Mouse (Mus musculus): ENCODE results near the gene Dpf3. TPM values are rescaled to one million over a fixed set of nuclear protein-coding genes. Genes with fewer than 3 reads are reported as not detected.

The Dpf3 gene
- total RNA-seq, 2 experiments from 2014 or later = 21.3 to 22.9 TPM

DNA sequence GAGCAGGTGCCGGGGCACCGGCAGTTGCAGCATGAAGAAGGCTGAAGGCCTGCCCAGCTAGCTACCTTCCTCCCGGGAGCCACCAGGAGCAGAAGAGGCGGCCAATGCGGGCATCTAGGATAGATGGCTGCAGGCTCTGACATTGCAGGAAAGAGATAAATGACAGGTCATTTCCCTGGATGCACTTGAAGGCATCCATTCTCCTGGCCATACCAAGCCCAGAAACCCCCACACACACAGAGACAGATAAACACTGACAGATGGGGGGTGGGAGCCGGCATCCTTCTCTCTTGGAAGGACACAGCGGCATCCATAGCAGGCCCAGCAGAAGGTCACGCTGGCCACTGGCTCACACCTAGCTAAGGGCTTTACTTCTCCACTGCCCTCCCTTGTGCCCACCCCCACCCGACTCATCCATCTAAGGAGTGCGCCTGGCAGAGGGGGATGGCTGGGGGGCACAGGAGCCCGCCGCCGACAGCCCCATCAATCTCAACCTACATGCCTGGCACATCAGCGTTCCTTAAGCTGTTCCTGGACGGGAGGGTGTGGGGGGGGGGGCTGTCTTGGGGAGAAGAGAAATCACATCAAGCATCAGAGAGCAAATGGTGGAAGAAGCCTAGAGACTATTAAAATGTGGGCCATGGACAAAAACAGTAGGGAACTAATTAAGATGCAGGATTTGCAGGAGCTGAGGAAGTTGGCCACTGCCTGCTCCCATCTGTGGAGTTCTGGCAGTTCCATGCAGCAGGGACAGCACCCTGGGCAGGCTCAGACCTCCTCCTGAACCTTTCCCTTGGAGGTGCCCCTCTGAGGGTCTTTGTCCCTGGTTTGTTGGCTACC, 145.3 kb downstream of the Dpf3 start:
- DNase-seq (ENCODE audit: low spot score in 2 of 2) = peak in 1 of 2 experiments; percentile 54

DNA sequence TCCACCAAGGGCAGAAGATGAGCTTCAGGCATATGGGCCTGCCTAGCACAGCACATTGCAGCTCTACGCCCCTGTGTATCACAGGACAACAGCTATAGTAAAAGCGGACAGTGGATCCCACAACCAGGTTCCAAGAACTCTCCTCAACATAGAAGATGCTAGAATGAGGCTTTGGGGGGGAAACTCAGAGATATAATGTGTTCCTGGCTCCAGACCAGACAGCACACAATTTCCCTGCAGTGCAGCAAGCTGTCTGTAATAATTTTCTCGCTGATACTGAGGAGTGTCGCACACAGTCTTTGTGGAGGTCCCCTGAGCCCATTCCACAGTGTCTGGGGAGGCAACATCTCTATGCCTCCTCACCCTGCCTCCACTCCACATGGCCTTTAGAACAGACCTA, 146.6 kb downstream of the Dpf3 start:
- DNase-seq (ENCODE audit: low spot score in 2 of 2) = peak in 1 of 2 experiments; percentile 47

DNA sequence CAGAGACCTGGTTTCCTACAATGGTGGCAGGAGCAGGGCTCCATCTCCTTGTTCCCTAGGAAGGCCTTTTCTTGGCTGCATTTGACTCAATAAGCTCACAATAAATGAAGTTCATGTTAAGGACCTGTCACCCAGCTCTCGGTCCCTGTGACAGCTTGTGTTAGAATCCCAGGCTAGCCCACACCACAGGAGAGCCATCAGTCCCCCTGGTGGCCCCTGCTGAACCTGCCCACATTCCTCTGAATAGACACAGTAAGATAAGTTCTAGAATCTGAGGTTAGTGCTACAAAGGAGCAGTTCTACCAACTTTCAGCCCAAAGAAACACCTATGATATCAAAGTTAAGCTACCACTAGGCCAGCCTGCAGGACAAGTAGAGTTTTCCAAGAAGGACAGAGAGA, 149.2 kb downstream of the Dpf3 start:
- DNase-seq (ENCODE audit: low spot score in 2 of 2) = no peak

DNA sequence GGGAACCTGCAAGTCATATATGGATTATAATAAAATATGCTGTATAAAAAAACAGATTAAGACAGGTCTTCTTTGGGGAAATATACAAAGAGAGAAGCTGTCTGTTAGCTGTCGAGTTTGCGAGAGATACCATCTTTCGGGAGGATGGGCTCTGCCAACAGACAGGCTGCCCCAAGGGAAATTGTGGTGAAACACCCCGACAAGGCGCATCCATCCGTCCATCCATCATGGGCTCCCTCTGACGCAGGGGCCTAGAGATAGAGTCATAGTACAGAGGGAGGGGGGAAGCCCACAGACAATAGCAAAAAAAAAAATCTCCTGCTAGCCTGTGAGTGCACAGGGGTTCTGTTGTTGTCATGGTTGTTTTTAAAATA, 149.8 kb downstream of the Dpf3 start:
- peak in 1 of 2 experiments; percentile 17 for DNase-seq (ENCODE audit: low spot score in 2 of 2)

DNA sequence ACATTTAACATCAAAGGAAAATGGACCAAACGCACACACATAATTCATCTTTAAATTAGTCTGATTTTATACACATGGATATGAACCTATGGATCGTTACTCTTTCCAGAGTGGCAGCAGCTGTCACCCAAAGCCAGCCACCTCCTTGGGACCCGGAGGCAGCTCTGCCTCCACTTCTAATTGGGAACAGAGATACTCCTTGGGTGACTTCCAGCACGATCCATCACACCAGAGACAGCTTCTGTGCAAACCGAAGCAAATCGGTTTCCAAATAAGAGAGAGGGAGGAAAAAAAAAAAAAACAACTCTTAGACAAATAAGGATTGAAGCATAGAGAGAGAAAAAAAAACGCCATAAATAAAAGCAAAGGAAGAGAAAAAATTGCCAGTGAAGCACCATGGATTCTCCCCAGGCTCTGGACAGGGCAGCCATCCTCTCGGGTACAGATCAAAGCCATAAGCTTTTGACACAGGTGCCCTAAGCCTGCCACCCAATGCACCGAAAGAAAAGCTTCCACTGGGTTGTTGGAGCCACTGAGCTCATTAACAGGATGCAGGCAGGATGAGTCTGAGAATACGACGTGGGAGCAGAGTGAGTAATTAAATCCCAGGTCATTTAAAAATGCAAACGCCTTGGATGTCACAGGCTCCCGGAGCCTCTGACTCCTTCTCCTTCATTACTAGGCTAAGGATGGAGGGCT, 150.3 kb downstream of the Dpf3 start:
- DNase-seq (ENCODE audit: low spot score in 2 of 2) = peak in 1 of 2 experiments; percentile 28

DNA sequence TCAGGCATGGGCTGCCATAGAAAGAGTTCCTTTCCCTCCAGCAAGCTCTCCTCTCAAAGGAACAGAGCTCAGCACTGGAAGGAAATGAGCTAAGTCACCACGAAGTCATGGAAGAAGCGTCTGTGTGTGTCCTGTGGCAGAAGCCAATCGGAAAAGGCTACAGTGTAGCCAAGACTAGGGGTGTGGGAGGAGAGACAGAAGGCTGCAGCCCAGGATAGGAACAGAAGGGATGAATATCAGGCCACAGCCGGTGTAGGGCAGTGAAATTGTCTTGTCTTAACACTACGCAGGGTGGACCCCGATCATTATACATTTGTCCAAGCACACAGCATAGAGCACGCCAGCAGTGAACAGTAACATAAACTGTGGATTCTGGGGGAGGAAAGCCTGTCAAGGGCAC, 157.5 kb downstream of the Dpf3 start:
- DNase-seq (ENCODE audit: low spot score in 2 of 2) = no peak

DNA sequence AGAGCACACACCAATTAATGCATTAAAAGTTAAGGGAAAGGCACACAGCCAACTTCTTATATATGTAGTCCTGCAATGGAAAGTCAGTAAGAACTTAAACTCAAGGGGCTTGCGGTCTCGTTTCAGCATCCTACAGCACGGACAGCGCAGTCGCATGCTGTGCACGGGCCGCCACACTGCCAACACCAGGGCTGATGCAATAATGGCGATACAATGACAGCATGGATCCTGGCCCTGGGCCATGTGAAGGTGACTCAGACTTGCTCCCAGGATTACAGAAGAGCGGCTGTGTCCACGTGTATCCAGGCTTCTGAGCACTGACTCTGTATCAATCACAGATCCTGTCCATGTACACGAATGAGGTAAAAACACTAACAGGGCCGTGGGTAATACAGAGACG, 158.6 kb downstream of the Dpf3 start:
- DNase-seq (ENCODE audit: low spot score in 2 of 2) = peak in 1 of 2 experiments; percentile 30

DNA sequence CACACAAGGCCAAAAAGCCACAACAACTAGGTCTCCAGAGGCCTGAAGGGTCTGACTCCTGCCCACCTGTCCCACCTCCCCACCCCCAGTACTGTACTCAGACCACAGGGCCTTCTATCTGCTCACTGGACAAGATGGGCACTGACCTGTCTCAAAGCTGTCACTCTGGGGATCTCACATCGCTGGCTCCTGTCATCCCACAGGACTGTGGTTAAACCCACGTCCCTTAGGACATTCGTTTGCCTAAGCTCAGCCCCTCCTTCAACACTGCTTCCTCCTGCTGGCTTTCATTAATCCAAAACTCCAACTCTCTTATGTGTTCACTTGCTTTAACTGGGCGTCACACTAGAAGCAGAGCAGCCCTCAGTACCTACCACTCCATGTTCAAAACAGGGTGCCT, 159.0 kb downstream of the Dpf3 start:
- no peak for DNase-seq (ENCODE audit: low spot score in 2 of 2)

DNA sequence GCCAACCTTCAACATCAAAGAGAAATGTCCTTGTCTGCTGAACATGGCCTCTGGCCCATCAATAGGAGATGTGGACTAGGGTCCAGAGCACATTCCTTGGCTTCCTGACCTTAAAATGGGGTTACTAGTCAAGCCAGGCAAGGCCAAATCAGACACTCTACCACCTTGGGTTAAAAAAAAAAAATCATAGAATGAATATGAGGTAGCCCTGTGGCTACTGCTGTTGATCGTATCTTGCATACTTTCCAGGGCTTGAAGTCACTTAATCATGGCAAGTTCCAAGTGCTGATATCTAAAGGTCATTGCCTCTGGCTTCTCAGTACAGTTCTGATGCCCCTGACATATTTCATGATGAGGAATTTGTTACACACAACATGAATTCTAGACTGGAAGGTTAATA, 160.1 kb downstream of the Dpf3 start:
- no peak for DNase-seq (ENCODE audit: low spot score in 2 of 2)

DNA sequence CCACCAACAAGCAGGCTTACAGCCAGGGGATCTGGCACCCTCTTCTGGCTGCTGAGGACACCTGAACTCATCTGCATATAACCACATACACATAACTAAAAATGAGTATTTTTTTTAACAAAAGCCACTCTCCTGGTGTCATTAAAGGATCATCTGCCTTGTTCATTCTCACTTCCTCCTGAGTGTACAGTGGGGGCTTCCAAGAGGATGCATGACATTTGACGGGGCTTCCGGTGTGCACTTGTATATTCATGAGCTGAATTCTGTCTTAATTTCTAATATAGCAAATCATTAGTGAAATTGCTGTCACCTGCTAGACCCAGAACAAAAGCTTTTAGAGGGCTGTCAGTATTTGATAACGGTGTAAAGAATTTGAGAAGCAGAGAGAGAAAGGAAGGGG, 166.8 kb downstream of the Dpf3 start:
- no peak for DNase-seq (ENCODE audit: low spot score in 2 of 2)

DNA sequence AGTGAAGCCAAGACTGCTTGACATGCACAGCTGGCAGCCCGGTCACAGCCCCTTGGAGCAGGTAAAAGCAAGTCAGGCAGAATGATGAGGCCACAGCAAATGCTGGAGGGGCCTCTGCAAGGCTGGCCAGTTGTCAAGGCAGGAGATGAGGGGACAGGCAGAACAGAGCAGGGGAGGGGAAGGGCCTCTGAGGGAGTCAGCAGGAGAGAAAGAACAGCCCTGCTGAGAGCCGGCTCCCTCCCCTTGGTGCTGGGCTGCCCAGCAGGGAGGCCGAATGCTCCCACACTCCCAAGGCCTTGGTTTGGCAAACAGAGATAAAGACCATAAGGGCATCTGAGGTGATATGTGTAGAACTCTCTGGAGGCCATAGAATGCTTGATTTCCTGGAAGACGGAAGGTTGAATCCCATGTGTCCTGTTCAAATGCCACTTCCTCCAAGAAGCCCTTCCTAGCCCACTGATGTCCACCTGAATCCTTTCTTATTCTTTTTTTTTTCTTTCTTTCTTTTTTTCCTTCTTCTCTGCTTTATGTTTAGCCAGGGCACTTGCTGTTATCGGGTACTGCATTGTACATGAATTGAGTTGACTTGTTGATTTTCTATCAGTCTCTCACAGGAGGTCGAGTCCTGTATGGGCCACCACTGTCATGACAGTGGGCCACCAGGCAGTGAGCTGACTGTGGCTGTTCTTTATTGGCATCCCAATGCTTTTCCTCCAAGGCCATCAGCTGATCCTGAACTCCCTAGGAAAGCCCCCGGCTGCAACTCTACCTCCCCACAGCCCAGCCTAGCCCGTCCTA, 169.7 kb downstream of the Dpf3 start:
- no peak for DNase-seq (ENCODE audit: low spot score in 2 of 2)

DNA sequence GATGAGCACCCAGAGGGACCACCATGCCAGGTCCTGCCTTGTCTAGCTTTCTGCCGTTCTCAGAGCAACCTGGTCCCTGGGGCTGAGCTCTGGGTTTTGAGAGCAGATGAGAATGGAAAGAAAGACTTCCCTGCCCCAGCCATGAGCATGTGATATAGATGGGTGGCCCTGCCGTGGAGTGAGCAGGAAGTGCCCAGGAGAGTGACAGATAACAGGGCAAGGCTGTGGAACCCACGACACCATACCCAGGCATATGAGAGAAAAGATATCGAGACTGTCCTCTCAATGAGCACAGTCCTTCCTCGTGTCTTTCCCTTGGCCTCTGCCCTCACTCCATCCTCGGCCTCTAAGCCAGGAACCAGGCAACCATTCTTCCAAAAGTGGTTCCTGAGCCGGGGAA, 172.8 kb downstream of the Dpf3 start:
- no peak for DNase-seq (ENCODE audit: low spot score in 2 of 2)

DNA sequence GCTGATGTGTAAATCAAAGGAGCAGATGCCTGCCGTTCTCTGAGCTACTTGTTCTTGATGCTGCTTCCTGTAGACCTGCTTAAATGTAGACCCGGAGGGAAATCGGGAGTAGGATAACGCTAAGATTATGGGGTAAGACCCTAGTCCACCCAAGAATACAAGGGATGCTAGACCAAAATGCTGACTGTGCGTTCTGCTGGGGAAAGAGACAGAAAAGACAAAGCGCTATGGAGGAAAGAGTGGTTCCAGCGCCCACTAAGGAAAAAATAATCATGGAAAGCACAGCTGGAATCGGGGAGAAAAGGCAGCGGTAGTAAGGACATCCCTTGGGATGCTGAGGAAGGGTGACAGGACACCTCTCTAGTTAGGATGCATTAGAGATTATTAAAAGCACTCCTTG, 174.7 kb downstream of the Dpf3 start:
- no peak for DNase-seq (ENCODE audit: low spot score in 2 of 2)

DNA sequence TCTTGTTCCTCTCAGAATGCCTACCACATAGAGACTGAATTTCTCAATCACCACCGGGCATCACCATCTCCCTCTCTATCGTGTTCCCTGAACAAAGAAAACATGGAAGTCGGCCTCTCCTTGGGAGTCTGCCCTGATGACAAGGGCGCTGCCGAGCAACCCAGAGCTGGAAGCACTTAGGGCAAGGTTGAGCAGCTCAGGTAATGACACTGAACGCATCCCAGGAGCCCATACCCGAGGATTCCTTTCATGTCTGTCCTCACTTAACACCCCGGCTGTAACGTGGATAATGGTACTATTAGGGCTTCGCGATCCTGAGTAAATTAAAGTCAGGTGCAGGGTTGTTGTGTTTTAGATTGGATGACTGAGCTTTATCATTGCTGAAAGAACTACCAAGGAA, 176.9 kb downstream of the Dpf3 start:
- DNase-seq (ENCODE audit: low spot score in 2 of 2) = no peak

DNA sequence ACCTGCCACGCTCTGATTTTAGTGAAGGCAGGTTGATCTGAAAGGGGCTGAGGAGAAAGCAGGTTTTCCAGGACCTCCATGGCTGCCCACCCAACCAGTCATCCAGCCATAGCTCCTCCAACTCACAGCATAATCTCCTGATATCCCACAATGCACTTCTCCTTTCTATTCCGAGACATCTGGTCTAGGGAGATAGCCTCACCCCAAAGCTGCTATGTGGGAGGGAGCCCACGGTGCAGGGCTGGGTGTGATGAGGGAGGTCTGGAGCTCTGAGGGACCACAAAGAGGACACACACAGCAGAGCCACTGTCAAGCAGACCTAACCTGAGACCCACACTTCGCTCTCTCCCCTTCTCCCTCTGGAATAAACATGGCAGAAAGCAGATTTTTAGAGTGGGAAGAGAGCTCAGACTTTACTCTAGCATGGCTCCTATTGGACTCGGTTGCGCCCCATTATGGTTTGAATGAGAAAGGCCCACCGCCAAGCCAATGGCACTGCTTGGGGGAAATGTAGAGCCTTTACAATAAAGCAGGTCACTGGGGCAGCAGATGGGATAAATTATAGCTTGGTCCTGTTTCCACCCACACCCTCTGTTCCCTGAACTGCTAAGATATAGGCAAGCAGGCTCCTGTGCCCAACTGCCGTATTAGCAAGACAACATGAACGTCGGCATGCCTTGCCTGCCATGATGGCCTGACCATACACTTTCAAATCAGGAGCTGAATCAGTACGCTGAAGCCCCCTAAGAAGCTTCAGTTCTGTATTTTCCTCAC, 178.3 kb downstream of the Dpf3 start:
- no peak for DNase-seq (ENCODE audit: low spot score in 2 of 2)

DNA sequence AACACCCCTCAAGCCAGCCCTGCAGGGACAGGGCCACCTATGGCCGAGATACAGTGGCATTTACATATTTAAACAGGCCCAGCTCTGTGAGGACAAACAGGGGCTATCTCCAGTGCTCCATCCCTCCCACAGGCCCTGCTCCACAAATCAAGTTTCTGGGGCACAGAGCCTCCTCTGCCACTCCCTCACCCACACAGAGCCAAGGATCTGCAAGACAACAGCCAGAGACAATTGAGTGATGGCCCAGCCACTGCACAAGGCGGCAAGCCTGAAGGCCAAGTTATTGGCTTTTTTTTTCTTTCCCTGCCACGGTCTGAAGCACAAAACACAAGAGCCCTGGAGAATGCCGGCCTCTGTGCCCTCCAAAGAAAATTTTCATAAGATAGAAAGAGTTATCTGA, 178.9 kb downstream of the Dpf3 start:
- DNase-seq (ENCODE audit: low spot score in 2 of 2) = no peak

DNA sequence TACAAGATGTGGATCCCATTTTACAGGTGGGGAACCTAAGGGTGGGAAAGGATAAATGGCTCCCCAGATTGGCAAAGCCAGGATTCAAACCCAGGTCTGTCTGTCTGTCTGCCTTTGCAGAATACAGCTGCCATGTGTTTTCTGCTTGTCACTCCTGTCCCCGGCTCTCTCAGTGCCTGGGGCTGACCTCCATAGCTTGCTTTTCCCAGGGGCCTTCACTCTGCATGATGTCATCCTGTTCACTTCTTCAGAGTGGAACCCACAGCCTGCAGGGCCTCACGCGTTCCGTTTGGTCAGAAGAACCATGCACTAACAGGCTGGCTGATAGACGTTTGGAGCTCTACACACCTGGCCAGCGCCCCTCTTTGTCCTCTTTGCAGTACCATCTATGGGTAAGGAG, 184.3 kb downstream of the Dpf3 start:
- DNase-seq (ENCODE audit: low spot score in 2 of 2) = no peak

DNA sequence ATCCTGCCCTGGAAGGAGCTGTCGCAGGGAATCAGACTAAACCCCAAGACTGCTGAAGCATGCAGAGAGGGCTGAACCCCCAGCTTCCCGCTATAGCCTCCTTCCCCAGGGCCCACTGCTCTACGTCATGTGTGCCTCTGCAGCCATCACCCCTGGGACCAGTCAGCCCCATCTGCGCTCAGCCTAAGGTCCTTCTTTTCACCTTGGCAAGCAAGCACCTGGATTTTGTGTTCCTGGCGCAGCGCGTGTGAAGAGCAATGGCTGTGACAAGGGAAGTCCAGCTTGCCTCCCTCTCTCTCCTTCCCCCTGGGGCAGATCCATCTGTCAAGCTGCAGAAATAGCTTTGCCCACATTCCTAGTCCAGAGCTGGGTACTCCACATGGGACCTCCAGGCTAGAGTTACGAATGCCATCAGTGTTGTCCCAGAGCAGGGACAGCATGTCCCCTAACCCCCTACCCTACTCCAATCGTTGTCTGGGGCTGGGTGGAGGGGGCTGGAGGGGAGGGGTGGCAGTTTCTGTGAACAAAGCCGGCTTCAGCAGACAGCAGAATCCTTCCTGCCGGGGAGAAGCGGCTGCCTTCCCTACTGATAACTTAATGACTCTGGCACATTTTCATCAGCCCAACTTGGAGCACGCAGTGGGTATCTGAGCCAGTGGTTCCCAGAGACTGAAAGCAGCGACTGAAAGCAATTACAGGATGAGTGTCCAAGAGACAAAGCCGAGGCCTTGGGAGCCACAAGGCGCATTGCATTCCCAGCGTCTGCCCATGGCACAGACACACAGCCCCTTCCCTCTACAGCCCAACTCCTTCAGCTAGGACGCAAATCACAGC, 185.0 kb downstream of the Dpf3 start:
- peak; percentile 8 to 39 for DNase-seq (ENCODE audit: low spot score in 2 of 2)

DNA sequence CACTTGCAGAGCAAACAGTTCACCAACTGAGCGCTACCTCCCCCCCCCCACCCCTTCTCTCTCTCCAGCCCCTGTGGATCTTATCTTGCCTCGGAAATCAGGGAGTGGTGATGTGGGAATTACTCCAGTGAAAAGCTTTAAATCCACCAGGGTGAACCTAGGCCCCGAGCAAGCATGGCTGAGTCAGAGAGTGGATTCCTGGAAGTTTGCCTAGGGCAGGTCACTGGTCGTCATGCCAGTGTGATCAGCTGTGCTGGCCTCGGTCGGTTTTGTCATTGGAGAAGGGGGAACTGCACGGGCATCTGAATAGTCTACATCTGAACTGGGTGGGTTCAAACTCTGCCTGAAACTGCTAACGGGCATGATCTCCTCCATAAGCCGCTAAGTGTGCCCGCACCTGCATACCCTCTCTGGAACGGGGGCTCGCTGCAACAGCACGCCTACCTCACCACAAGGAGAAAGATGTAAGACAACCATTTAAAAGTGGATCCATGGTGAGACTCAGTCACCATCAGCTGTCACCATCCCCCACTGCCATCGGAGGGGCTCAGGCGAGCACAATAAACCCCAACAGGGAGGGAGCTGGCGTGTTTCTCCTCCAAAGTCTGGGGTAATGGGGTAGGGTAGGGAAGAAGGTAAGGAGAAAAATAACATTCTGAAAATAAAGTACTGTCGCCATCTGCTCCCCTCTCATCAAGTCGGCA, 185.7 kb downstream of the Dpf3 start:
- no peak for DNase-seq (ENCODE audit: low spot score in 2 of 2)

DNA sequence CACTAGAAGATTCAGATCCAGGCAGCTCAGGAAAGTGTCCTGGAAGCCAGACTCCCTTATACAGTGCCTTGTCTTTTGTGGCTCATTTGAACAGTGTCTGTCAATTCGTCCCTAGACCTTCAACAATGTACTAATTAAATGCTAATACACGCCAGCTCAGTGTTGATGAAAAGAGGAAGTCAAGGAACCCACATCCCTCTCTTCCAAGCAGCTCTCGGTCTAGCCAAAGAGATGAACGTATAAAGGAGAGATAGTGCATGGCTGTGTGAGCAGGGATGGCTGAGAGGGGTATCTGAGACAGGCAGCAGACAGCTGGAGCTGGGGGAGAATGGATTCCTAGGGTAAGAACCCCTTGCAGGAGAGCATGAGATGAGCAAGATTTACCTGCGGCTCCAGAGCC, 189.2 kb downstream of the Dpf3 start:
- no peak for DNase-seq (ENCODE audit: low spot score in 2 of 2)
